Mouse (Mus musculus) thymus, postnatal 4 days (tissue): ENCODE data around the gene Plekhh3.
"Not testable (repeated sequence)": the region's sequence is repeated elsewhere in the genome, so short reads cannot be mapped to it uniquely, and the experiment has no call there.

ENCODE experiments used
- DNase-seq: peaks from one replicate; pipeline ENCODE4 v3.0.0; 2021

The Plekhh3 gene

GRCm38 (mm10) chr11:101149178-101150105 is 21.7 kb downstream of the Plekhh3 start:
- no peak for DNase-seq

- DNase-seq: no peak
Observed at GRCm38 (mm10) chr11:101148751-101149150, 22.4 kb downstream of the Plekhh3 start.

GRCm38 (mm10) chr11:101146377-101146776 is 24.8 kb downstream of the Plekhh3 start:
- peak; percentile 54 for DNase-seq

- DNase-seq: peak; percentile 66
Observed at GRCm38 (mm10) chr11:101143338-101144225, 27.6 kb downstream of the Plekhh3 start.

GRCm38 (mm10) chr11:101142215-101142967 is 28.8 kb downstream of the Plekhh3 start:
- DNase-seq: no peak

- no peak for DNase-seq
Observed at GRCm38 (mm10) chr11:101141088-101141487, 30.1 kb downstream of the Plekhh3 start.

- DNase-seq: no peak
Observed at GRCm38 (mm10) chr11:101140164-101140819, 30.9 kb downstream of the Plekhh3 start.

GRCm38 (mm10) chr11:101138536-101139181 is 32.5 kb downstream of the Plekhh3 start:
- DNase-seq: no peak

GRCm38 (mm10) chr11:101137000-101137399 is 34.2 kb downstream of the Plekhh3 start:
- DNase-seq: no peak

GRCm38 (mm10) chr11:101134217-101134865 is 36.8 kb downstream of the Plekhh3 start:
- DNase-seq: no peak

GRCm38 (mm10) chr11:101133037-101133436 is 38.1 kb downstream of the Plekhh3 start:
- DNase-seq: no peak

GRCm38 (mm10) chr11:101131701-101132100 is 39.5 kb downstream of the Plekhh3 start:
- peak; percentile 61 for DNase-seq

- no peak for DNase-seq
Observed at GRCm38 (mm10) chr11:101131187-101131586, 40.0 kb downstream of the Plekhh3 start.

GRCm38 (mm10) chr11:101130056-101130756 is 40.9 kb downstream of the Plekhh3 start:
- DNase-seq: no peak

GRCm38 (mm10) chr11:101128996-101129577 is 42.1 kb downstream of the Plekhh3 start:
- no peak for DNase-seq

- DNase-seq: peak; percentile 54
Observed at GRCm38 (mm10) chr11:101127075-101127474, 44.1 kb downstream of the Plekhh3 start.

GRCm38 (mm10) chr11:101125008-101125407 is 46.1 kb downstream of the Plekhh3 start:
- DNase-seq: not testable (repeated sequence)

- not testable (repeated sequence) for DNase-seq
Observed at GRCm38 (mm10) chr11:101124494-101124893, 46.7 kb downstream of the Plekhh3 start.

- peak; percentile 34 for DNase-seq
Observed at GRCm38 (mm10) chr11:101120545-101121188, 50.5 kb downstream of the Plekhh3 start.
